Mouse (Mus musculus) CH12F3 (cell line): ENCODE measurements around the gene Tmem107.

ENCODE experiments used
- in situ Hi-C: fragments of 300-500 bp; cut with MboI; formaldehyde crosslinking; loops from 2 replicates; pipeline ENCODE4 v1.14.3; 2020; ENCODE audit warnings: low sequenced_read_pairs

Gene Tmem107

DNA sequence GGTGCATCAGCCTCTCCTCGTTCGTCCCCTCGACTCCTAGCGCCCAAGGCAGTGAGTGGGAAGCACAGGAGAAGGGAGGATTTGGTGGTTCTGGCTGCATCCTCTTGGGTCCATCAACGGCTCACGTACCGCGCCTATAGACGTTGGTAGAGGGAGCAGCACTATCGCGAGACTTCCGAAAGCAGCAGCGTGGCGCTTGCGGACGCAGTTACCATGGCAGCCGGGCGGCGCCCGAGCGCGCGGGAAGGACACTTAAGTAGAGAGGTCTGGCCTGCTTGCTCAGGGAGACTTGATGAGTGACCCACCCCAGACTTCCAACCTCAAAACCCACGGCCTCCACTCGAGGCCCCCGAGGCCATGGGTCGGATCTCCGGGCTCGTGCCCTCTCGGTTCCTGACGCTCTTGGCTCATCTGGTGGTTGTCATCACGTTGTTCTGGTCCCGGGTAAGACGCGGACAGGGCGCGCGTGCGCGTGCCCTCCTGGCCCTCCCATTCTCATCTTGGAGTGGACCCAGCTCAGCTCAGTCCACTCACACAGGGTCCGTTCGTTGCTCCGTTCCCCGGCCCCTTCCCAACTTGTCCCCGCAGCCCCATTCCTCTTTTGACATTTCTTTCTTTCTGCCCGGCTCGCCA lies at the start of gene Tmem107:
Gene Tmem107 (plus strand): TSS at position 217 of the 633 bp plus-strand sequence.
- in situ Hi-C loops = no loop called here

GRCm38 (mm10) chr11:69026562-69026961 lies 44.0 kb upstream of the Tmem107 start:
- in situ Hi-C loops = no loop called here

- in situ Hi-C loops = no loop called here
Measured at GRCm38 (mm10) chr11:69028805-69029204, 41.8 kb upstream of the Tmem107 start.

DNA sequence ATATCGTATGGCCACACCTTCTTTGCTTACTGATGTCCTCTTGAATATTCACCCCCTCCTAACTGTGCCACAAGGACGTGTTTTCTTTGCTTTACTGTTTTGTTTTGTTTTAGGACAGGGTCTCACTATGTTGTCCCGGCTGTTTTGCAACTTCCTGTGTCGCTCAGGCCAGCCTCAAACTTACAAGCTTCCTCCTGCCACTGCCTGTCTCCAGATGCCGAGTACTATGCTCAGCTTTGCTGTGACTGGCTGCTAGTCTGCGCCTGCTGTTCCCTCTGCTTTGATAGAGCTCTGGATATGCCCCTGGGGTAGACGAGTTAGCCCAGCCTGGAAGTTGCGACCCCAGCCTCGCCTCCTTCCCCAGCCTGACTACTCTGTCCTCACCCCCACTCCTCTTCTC lies 37.1 kb upstream of the Tmem107 start:
- in situ Hi-C loops = no loop called here

DNA sequence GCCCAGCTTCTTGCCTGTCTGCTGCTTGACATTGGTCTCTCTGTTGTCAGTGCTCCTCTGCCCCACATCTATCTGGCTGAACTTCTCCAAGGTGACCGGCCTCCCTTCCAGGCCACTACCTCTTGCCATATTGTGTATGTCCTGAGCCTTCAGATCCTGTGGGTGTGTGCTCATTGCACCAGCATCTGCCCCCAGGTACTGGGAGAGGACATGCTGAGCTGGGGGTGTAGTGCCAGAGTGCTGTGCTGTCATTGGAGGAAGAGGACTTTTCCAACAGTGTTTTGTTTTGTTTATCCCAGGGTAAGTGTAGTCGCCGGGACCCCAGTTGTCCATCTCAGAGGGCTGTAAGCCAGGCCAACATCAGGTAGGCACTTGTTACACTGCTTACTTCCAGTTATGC lies 36.0 kb upstream of the Tmem107 start:
- in situ Hi-C loops = no loop called here

DNA sequence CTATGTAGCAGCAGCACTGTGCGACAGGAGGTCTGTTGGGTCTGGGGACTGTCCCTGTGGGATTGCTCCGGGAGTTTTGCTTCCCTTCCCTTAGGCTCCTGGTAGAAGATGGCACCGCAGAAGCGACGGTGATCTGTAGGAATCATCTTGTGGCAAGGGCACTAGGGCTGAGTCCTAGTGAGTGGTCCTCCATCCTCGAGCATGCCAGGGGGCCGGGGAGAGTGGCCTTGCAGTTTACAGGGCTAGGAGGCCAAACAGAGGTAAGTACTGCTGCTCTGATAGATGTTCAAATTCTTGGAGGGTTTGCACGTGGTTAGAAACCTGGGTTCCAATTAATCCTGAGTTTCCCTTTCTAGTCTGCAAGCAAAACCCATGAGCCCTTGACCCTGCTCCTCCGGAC lies 35.2 kb upstream of the Tmem107 start:
- in situ Hi-C loops = no loop called here

DNA sequence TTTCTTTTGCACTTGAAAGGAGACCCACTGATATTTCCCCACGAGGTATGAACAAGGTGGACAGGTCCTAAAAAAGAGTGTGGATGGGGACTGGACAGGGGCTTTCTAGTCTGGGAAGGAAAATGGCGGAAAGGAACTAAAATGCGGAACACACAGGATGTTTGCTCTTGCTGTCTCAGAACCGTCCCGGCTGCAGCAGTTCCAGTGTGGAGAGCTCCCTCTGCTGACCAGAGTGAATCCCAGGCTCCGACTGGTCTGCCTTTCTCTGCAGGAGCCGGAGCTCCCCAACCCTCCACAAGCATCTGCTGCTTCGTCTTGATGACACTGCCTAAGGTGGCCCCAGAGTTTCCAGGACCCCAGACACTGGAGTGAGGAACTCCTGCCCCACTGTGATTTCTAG lies 34.8 kb upstream of the Tmem107 start:
- in situ Hi-C loops = no loop called here

DNA sequence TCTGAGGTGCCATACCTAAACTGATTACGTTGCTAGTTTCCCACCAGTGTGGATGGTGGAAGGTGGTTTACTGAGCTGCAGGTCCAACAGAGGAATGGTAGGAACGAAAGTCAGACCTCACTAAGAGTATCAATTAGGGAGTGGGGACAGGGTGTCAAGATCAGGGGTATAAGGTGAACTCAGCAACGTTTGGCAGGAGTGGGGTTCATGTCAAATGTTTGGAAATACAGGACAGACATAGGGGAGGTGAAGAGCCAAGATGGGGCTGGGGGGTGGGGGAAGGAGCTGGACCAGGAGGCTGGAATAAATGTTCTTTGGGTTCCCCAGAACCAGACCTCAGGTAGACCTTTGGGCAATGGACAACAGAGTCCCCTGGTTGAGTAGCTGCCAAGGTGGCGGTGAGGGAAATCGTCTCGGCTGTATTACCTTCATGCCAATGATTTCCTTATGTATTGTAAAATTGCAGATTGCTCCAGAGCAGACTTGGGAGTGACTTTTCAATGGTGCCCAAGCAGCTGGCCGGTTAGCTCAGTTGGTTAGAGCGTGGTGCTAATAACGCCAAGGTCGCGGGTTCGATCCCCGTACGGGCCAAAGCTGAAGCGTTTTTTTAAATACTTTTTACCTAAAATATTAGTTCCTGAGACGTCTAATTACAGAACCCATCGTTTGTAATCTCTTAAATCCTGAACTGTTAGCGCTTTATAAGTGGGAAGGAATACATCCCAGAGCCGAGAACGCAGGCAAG lies 33.9 kb upstream of the Tmem107 start:
- in situ Hi-C loops = no loop called here

GRCm38 (mm10) chr11:69037231-69038061 lies 33.2 kb upstream of the Tmem107 start:
- in situ Hi-C loops = no loop called here

GRCm38 (mm10) chr11:69038173-69038572 lies 32.4 kb upstream of the Tmem107 start:
- in situ Hi-C loops = no loop called here

DNA sequence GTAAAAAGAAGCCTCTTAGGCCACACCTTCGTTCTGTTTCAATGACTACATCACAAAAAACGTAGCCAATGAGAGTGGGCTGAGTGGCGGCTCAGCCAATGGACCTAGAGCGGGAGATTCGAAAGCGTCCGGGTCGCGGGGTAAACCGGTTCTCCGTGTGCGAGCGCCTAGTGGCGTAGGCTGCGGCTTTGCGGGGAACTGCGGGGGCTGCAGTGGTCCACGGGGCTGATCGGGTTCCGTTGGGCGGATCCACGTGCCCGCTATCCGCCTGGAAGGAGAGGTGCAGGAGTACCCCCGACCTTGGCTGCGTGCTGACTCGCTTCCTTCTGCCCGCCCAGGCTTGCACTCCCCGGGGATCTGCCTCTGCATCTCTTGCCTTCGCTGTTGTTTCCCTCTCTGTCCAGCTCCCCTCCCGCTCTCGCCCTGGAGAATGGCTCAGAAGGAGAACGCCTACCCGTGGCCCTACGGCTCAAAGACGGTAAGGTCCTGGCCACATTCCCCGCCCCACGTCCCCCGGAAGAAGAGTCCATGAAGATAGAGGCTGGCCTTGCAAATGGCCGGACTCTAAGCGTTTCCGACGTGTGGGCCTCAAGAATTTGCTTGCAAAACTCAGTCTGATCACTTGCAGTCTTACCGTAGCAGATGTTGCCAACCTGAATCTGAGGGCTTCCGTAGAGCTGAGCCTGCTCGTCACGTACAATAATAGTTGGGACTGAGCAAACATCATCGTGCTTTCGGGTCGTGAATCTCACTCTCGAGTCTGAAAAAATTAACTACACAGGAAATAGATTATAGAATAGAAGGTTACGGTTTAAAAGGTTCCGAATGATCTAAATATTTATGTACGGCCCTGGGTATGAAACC lies 24.8 kb upstream of the Tmem107 start, which contains the start of gene Aurkb:
Gene Aurkb (plus strand): TSS at position 117 of the 864 bp plus-strand sequence.
- in situ Hi-C loops = no loop called here

DNA sequence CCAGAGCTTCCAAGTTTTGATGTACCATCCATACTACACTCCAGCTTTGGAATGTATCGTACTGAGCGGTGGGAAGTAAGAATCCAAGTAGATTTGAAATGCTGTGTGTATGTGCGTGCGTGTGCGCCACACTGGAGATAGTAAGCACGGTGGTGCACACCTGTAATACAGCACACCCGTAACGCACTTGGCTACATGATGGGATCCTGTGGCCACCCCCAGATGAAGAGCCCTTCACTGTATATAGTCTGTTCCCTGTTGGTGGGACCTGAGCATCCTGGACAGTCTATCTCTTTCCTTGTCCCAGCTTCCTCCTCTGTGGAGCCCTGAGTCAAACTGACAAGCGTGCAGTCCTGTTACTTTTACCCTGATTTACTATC lies 24.2 kb upstream of the Tmem107 start:
- in situ Hi-C loops = no loop called here

- in situ Hi-C loops = no loop called here
Measured at GRCm38 (mm10) chr11:69047592-69047991, 23.0 kb upstream of the Tmem107 start.

- in situ Hi-C loops = no loop called here
Measured at GRCm38 (mm10) chr11:69048151-69048550, 22.5 kb upstream of the Tmem107 start.

GRCm38 (mm10) chr11:69050748-69051147 lies 19.9 kb upstream of the Tmem107 start:
- in situ Hi-C loops = no loop called here

DNA sequence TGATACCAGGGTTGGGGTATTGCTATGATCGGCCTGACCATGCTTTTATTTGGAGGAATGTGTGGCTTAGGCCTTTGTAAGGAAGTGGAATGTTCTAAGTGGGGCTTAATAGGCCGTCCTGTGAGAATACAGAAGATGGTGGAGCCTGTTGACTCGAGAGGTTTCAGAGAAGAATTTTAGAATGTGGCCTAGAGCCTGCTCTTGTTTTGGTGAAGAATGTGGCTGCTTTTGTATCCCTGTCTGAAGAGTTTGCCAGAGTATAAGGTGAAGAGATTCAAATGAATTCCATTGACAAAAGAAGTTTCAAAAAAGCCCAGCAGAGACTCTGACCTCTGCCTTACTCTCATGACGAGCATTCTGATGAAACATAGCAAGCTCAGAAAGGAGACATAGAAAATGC lies 18.8 kb upstream of the Tmem107 start:
- in situ Hi-C loops = no loop called here

- in situ Hi-C loops = no loop called here
Measured at GRCm38 (mm10) chr11:69052824-69053421, 17.7 kb upstream of the Tmem107 start.

DNA sequence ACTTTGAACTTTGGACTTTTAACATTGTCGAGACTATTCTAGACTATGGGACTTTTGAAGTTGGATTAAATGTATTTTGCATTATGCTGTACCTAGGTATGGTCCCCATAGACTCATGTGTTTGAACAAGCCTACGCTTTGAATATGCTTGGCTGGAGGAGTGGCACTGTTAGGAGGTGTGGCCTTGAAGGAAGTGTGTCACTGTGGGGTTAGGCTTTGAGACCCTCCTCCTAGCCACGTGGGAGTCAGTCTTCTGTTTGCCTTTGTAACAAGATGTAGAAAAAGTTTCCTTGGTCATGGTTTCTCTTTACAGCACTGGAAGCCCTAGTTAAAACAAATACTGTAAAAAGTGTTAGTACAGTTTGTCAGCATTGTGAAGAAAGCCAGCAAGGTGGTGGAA lies 16.8 kb upstream of the Tmem107 start:
- in situ Hi-C loops = no loop called here

GRCm38 (mm10) chr11:69058265-69058664 lies 12.3 kb upstream of the Tmem107 start:
- in situ Hi-C loops = no loop called here

DNA sequence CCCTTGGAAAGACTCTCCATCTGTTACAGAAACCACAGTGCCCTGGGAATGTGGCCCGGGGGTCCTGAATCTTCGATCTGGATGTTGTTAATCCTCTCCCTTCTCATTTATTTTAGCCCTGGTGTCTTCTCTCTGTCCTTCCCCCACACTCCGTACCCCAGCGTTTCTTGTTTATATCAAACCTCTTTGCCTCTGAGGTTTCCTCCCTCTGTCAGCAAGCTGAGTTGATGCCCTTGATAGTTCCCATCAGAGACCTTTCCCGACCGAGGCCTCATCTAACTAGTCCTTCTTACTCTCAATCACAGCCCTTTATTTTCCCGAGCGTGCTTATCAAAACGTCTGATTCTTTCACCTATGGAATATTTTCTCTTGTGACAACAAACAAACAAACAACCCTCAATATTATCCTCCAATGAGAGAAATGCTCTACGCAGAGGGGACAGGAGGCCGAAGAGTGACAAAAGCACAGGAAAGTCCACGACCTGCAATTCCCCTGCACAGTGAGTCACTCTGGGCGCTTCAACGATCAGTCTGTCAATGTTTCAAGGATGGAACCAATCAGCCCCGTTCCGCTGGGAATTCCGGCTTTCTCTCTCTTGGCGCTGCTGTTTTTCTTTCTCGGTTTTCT lies 11.8 kb upstream of the Tmem107 start:
- in situ Hi-C loops = no loop called here
